Mouse (Mus musculus): ENCODE measurements at regions not wholly inside any gene's neighbourhood (a gene's known extent, or its start where the extent isn't known, plus 50 kb on each side); places are given as distances from the start of the nearest gene placed in this dataset.

GRCm38 (mm10) chr2:178622801-178623200, 192.5 kb downstream of the Cdh26 start:
- Histone ChIP-seq H3K4me3 (ENCODE audit: insufficient read depth, low read depth, low read length) (no peak overlapping the region), H3K27ac (replicated peaks; ENCODE audit: insufficient read depth, low read depth, low read length) (no peak overlapping the region), H3K79me2 (ENCODE audit: control insufficient read depth, insufficient read depth, low read length) (no peaks in the 10 kb centered on the region), H3K9ac (ENCODE audit: low read depth, low read length) (no peak overlapping the region), H3K36me3 (ENCODE audit: control insufficient read depth, insufficient read depth, low read length) (no peaks in the 10 kb centered on the region), H3K27me3 (ENCODE audit: control insufficient read depth, insufficient read depth, low read length) (no peaks in the 10 kb centered on the region), H3K4me1 (ENCODE audit: control insufficient read depth, insufficient read depth, low read length) (no peaks in the 10 kb centered on the region)
- no peak for DNase-seq (ENCODE audit: extremely low read depth, low read depth, low spot score)
- 74% methylated on average over 3 of the region's 3 CpGs for WGBS
- no peak for TF ChIP-seq POLR2A (IDR thresholded peaks at IDR 0.05; ENCODE audit: extremely low read depth, insufficient read depth, low read length)
- no peak for TF ChIP-seq CTCF (IDR thresholded peaks at IDR 0.05; ENCODE audit: low read depth, low read length)

GRCm38 (mm10) chr2:178624475-178624874, 194.1 kb downstream of the Cdh26 start:
- Histone ChIP-seq H3K79me2 (ENCODE audit: control insufficient read depth, insufficient read depth, low read length) (no peaks in the 10 kb centered on the region), H3K27me3 (ENCODE audit: control insufficient read depth, insufficient read depth, low read length) (no peaks in the 10 kb centered on the region), H3K4me1 (ENCODE audit: control insufficient read depth, insufficient read depth, low read length) (no peaks in the 10 kb centered on the region), H3K27ac (replicated peaks; ENCODE audit: insufficient read depth, low read depth, low read length) (no peak overlapping the region), H3K4me3 (ENCODE audit: insufficient read depth, low read depth, low read length) (no peak overlapping the region), H3K9ac (ENCODE audit: low read depth, low read length) (no peak overlapping the region), H3K36me3 (ENCODE audit: control insufficient read depth, insufficient read depth, low read length) (no peaks in the 10 kb centered on the region)
- TF ChIP-seq CTCF (IDR thresholded peaks at IDR 0.05; ENCODE audit: low read depth, low read length) (no peak), POLR2A (IDR thresholded peaks at IDR 0.05; ENCODE audit: extremely low read depth, insufficient read depth, low read length) (no peak)
- WGBS: 85% methylated on average over 3 of the region's 3 CpGs
- DNase-seq (ENCODE audit: extremely low read depth, low read depth, low spot score): no peak

- TF ChIP-seq POLR2A (IDR thresholded peaks at IDR 0.05; ENCODE audit: extremely low read depth, insufficient read depth, low read length): no peak
- no peak for TF ChIP-seq CTCF (IDR thresholded peaks at IDR 0.05; ENCODE audit: low read depth, low read length)
- DNase-seq (ENCODE audit: extremely low read depth, low read depth, low spot score): no peak
- Histone ChIP-seq H3K9ac (ENCODE audit: low read depth, low read length) (no peak overlapping the region), H3K27ac (replicated peaks; ENCODE audit: insufficient read depth, low read depth, low read length) (no peak overlapping the region), H3K4me3 (ENCODE audit: insufficient read depth, low read depth, low read length) (no peak overlapping the region), H3K27me3 (ENCODE audit: control insufficient read depth, insufficient read depth, low read length) (no peaks in the 10 kb centered on the region), H3K36me3 (ENCODE audit: control insufficient read depth, insufficient read depth, low read length) (no peaks in the 10 kb centered on the region), H3K79me2 (ENCODE audit: control insufficient read depth, insufficient read depth, low read length) (no peaks in the 10 kb centered on the region), H3K4me1 (ENCODE audit: control insufficient read depth, insufficient read depth, low read length) (no peaks in the 10 kb centered on the region)
- WGBS: 69% methylated on average over 1 of the region's 1 CpGs
Observed at GRCm38 (mm10) chr2:178624907-178625306, 194.6 kb downstream of the Cdh26 start.

- Histone ChIP-seq H3K36me3 (ENCODE audit: control insufficient read depth, insufficient read depth, low read length) (no peaks in the 10 kb centered on the region), H3K9ac (ENCODE audit: low read depth, low read length) (no peak overlapping the region), H3K79me2 (ENCODE audit: control insufficient read depth, insufficient read depth, low read length) (no peaks in the 10 kb centered on the region), H3K27me3 (ENCODE audit: control insufficient read depth, insufficient read depth, low read length) (no peaks in the 10 kb centered on the region), H3K4me3 (ENCODE audit: insufficient read depth, low read depth, low read length) (no peak overlapping the region), H3K4me1 (ENCODE audit: control insufficient read depth, insufficient read depth, low read length) (peaks cover 3% of the 10 kb centered on the region; the same call in 1 of the 2 replicates), H3K27ac (replicated peaks; ENCODE audit: insufficient read depth, low read depth, low read length) (no peak overlapping the region)
- 25% methylated on average over 7 of the region's 7 CpGs for WGBS
- peak; percentile 99 for TF ChIP-seq CTCF (IDR thresholded peaks at IDR 0.05; ENCODE audit: low read depth, low read length)
- TF ChIP-seq POLR2A (IDR thresholded peaks at IDR 0.05; ENCODE audit: extremely low read depth, insufficient read depth, low read length): no peak
- DNase-seq (ENCODE audit: extremely low read depth, low read depth, low spot score): peak; percentile 22
Observed at GRCm38 (mm10) chr2:178629756-178630155, 199.4 kb downstream of the Cdh26 start.

- Histone ChIP-seq H3K9ac (ENCODE audit: low read depth, low read length) (no peak overlapping the region), H3K27me3 (ENCODE audit: control insufficient read depth, insufficient read depth, low read length) (no peaks in the 10 kb centered on the region), H3K36me3 (ENCODE audit: control insufficient read depth, insufficient read depth, low read length) (no peaks in the 10 kb centered on the region), H3K79me2 (ENCODE audit: control insufficient read depth, insufficient read depth, low read length) (no peaks in the 10 kb centered on the region), H3K4me1 (ENCODE audit: control insufficient read depth, insufficient read depth, low read length) (peaks cover 3% of the 10 kb centered on the region; the same call in 1 of the 2 replicates), H3K4me3 (ENCODE audit: insufficient read depth, low read depth, low read length) (no peak overlapping the region), H3K27ac (replicated peaks; ENCODE audit: insufficient read depth, low read depth, low read length) (no peak overlapping the region)
- whole genome bisulfite sequencing: 84% methylated on average over 12 of the region's 12 CpGs
- TF ChIP-seq CTCF (IDR thresholded peaks at IDR 0.05; ENCODE audit: low read depth, low read length): no peak
- no peak for TF ChIP-seq POLR2A (IDR thresholded peaks at IDR 0.05; ENCODE audit: extremely low read depth, insufficient read depth, low read length)
- DNase-seq (ENCODE audit: extremely low read depth, low read depth, low spot score): no peak
Observed at GRCm38 (mm10) chr2:178630511-178630910, 200.2 kb downstream of the Cdh26 start.

- peaks cover 3% of the 10 kb centered on the region; the same call in 1 of the 2 replicates for H3K4me1 ChIP-seq (ENCODE audit: control insufficient read depth, insufficient read depth, low read length)
- TF ChIP-seq POLR2A (IDR thresholded peaks at IDR 0.05; ENCODE audit: extremely low read depth, insufficient read depth, low read length): no peak
- TF ChIP-seq CTCF (IDR thresholded peaks at IDR 0.05; ENCODE audit: low read depth, low read length): no peak
- H3K27me3 ChIP-seq (ENCODE audit: control insufficient read depth, insufficient read depth, low read length): no peaks in the 10 kb centered on the region
- H3K9ac ChIP-seq (ENCODE audit: low read depth, low read length): no peak overlapping the region
- H3K27ac ChIP-seq (replicated peaks; ENCODE audit: insufficient read depth, low read depth, low read length): no peak overlapping the region
- no peak overlapping the region for H3K4me3 ChIP-seq (ENCODE audit: insufficient read depth, low read depth, low read length)
- H3K36me3 ChIP-seq (ENCODE audit: control insufficient read depth, insufficient read depth, low read length): no peaks in the 10 kb centered on the region
- no peaks in the 10 kb centered on the region for H3K79me2 ChIP-seq (ENCODE audit: control insufficient read depth, insufficient read depth, low read length)
- 31% methylated on average over 3 of the region's 3 CpGs for WGBS
- DNase-seq (ENCODE audit: extremely low read depth, low read depth, low spot score): peak; percentile 82
Observed at GRCm38 (mm10) chr2:178631336-178631735, 201.0 kb downstream of the Cdh26 start.

Data from liver, adult 2 months (tissue).